Mouse (Mus musculus) erythroblast, embryonic 14.5 days (primary cell): ENCODE results near the gene Ebpl. TPM values are rescaled to one million over a fixed set of nuclear protein-coding genes. Genes with fewer than 3 reads are reported as not detected.

ENCODE experiments used
- H3K27me3 ChIP-seq: 2 replicates; pipeline ENCODE4 v1.6.1; 2012; ENCODE audit warnings: inconsistent platforms; ENCODE audit not compliant: control insufficient read depth
- H3K36me3 ChIP-seq: 2 replicates; pipeline ENCODE4 v1.6.1; 2012; ENCODE audit warnings: mild to moderate bottlenecking, inconsistent platforms; ENCODE audit not compliant: control insufficient read depth
- H3K4me1 ChIP-seq: 2 replicates; pipeline ENCODE4 v1.6.1; 2012; ENCODE audit warnings: inconsistent platforms; ENCODE audit not compliant: control insufficient read depth
- H3K4me3 ChIP-seq: replicated peaks from 2 replicates; pipeline ENCODE3; 2012; ENCODE audit warnings: moderate library complexity, mild to moderate bottlenecking, inconsistent platforms
- H3K9me3 ChIP-seq: 2 replicates; pipeline ENCODE4 v1.6.1; 2012; ENCODE audit warnings: low read length, inconsistent platforms, mixed read lengths; ENCODE audit not compliant: control insufficient read depth
- GATA1 ChIP-seq: IDR thresholded peaks from 2 replicates; pipeline ENCODE4 v1.6.1; 2012; ENCODE audit warnings: low read length, inconsistent platforms, mixed read lengths
- TAL1 ChIP-seq: IDR thresholded peaks from 3 replicates; pipeline ENCODE4 v1.6.1; 2012; ENCODE audit warnings: low read length, inconsistent platforms, mixed read lengths
- polyA plus RNA-seq: library from polyadenylated mRNA; stranded (reverse); fragments of >175 nt; gene quantifications from 2 replicates; pipeline ENCODE4 v1.2.3, GENCODE M21; 2012

The Ebpl gene
- polyA plus RNA-seq, 1 experiment, result 0.01 TPM

- no peaks in the 10 kb centered on the region for H3K9me3 ChIP-seq
- no peak for TF ChIP-seq TAL1
- H3K4me1 ChIP-seq, result no peaks in the 10 kb centered on the region
- H3K27me3 ChIP-seq, result no peaks in the 10 kb centered on the region
- no peak overlapping the region for H3K4me3 ChIP-seq
- no peaks in the 10 kb centered on the region for H3K36me3 ChIP-seq
Observed at GRCm38 (mm10) chr14:61310036-61310772, 50.0 kb downstream of the Ebpl start.

- no peak for TF ChIP-seq TAL1
- TF ChIP-seq GATA1, result no peak
- no peaks in the 10 kb centered on the region for H3K27me3 ChIP-seq
- no peak within 1 kb of the TSS for H3K4me3 ChIP-seq
- H3K4me1 ChIP-seq, result no peaks in the 10 kb centered on the region
- no peaks in the 10 kb centered on the region for H3K9me3 ChIP-seq
- no peaks in the 10 kb centered on the region for H3K36me3 ChIP-seq
Observed at GRCm38 (mm10) chr14:61309593-61309992, 50.6 kb downstream of the Ebpl start, which contains the start of gene Arl11. Gene Arl11 (plus strand): TSS chr14:61309753.

GRCm38 (mm10) chr14:61303969-61304609, 56.1 kb downstream of the Ebpl start:
- H3K4me3 ChIP-seq, result no peak overlapping the region
- H3K36me3 ChIP-seq, result no peaks in the 10 kb centered on the region
- no peaks in the 10 kb centered on the region for H3K4me1 ChIP-seq
- H3K27me3 ChIP-seq, result no peaks in the 10 kb centered on the region
- no peaks in the 10 kb centered on the region for H3K9me3 ChIP-seq
- TF ChIP-seq GATA1 (no peak), TAL1 (no peak)

GRCm38 (mm10) chr14:61302428-61302827, 57.8 kb downstream of the Ebpl start:
- TF ChIP-seq GATA1 (no peak), TAL1 (no peak)
- Histone ChIP-seq H3K36me3 (no peaks in the 10 kb centered on the region), H3K4me1 (no peaks in the 10 kb centered on the region), H3K4me3 (no peak overlapping the region), H3K9me3 (no peaks in the 10 kb centered on the region), H3K27me3 (no peaks in the 10 kb centered on the region)

GRCm38 (mm10) chr14:61301323-61301722, 58.9 kb downstream of the Ebpl start:
- H3K36me3 ChIP-seq, result no peaks in the 10 kb centered on the region
- H3K27me3 ChIP-seq, result no peaks in the 10 kb centered on the region
- TF ChIP-seq TAL1, result no peak
- TF ChIP-seq GATA1, result no peak
- no peaks in the 10 kb centered on the region for H3K9me3 ChIP-seq
- no peak overlapping the region for H3K4me3 ChIP-seq
- no peaks in the 10 kb centered on the region for H3K4me1 ChIP-seq

- no peak overlapping the region for H3K4me3 ChIP-seq
- H3K27me3 ChIP-seq, result no peaks in the 10 kb centered on the region
- H3K9me3 ChIP-seq, result no peaks in the 10 kb centered on the region
- no peaks in the 10 kb centered on the region for H3K36me3 ChIP-seq
- no peak for TF ChIP-seq GATA1
- TF ChIP-seq TAL1, result no peak
- H3K4me1 ChIP-seq, result no peaks in the 10 kb centered on the region
Observed at GRCm38 (mm10) chr14:61299810-61300209, 60.4 kb downstream of the Ebpl start.

GRCm38 (mm10) chr14:61294738-61295079, 65.5 kb downstream of the Ebpl start:
- H3K9me3 ChIP-seq, result no peaks in the 10 kb centered on the region
- peaks cover 2% of the 10 kb centered on the region; the same call in 1 of the 2 replicates for H3K4me1 ChIP-seq
- no peaks in the 10 kb centered on the region for H3K36me3 ChIP-seq
- H3K4me3 ChIP-seq, result no peak overlapping the region
- no peaks in the 10 kb centered on the region for H3K27me3 ChIP-seq
- no peak for TF ChIP-seq TAL1
- TF ChIP-seq GATA1, result no peak

- peaks cover 2% of the 10 kb centered on the region; the same call in 1 of the 2 replicates for H3K4me1 ChIP-seq
- TF ChIP-seq GATA1 (no peak), TAL1 (no peak)
- no peaks in the 10 kb centered on the region for H3K36me3 ChIP-seq
- H3K27me3 ChIP-seq, result no peaks in the 10 kb centered on the region
- no peak overlapping the region for H3K4me3 ChIP-seq
- no peaks in the 10 kb centered on the region for H3K9me3 ChIP-seq
Observed at GRCm38 (mm10) chr14:61293884-61294737, 66.1 kb downstream of the Ebpl start.

- no peaks in the 10 kb centered on the region for H3K27me3 ChIP-seq
- H3K4me3 ChIP-seq, result no peak overlapping the region
- H3K9me3 ChIP-seq, result no peaks in the 10 kb centered on the region
Observed at GRCm38 (mm10) chr14:61290664-61291063, 69.6 kb downstream of the Ebpl start.

More at GRCm38 (mm10) chr14:61290664-61291063, 69.6 kb downstream of the Ebpl start:
- Histone ChIP-seq H3K4me1 (peaks cover 7% of the 10 kb centered on the region), H3K36me3 (no peaks in the 10 kb centered on the region)
- no peak for TF ChIP-seq GATA1
- no peak for TF ChIP-seq TAL1
